Mouse (Mus musculus): ENCODE measurements around the gene Pkd1l3.

- TF ChIP-seq CTCF (conservative IDR thresholded peaks at IDR 0.05; ENCODE audit: insufficient read depth, insufficient read length, low read depth, low read length) (no peak), POLR2A (IDR thresholded peaks at IDR 0.05; ENCODE audit: low read depth, low read length) (no peak)
Observed at GRCm38 (mm10) chr8:109681535-109681934, 67.2 kb downstream of the Pkd1l3 start.
